Mouse (Mus musculus) lung, postnatal 36 days (tissue): ENCODE measurements at regions not wholly inside any gene's neighbourhood (a gene's known extent, or its start where the extent isn't known, plus 50 kb on each side); places are given as distances from the start of the nearest gene placed in this dataset.

Experiments
- DNase-seq: peaks from one replicate; pipeline ENCODE4 v3.0.0; 2022; ENCODE audit warnings: mixed read lengths

DNA sequence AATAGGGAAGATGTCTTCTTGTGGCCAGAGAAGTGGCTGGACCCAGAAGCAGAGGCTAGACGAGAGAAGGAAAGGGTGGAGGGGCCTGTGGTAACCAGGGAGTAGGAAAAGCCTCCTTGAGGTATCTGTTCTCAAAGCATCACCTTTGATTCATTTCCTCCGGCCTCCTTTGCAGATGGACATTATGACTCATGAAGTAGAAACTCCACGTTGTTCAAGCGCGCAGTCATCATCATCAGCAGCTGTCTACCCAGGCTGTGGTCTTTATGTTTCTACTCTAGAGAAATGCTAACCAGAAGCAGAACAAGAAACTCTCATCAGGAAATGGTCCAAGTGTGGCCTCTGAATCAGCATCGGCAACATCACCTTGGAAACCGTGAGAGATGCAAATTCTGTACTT lies 50.3 kb upstream of the Acpp start:
- no peak for DNase-seq
